Mouse (Mus musculus) liver, embryonic 12.5 days (tissue): ENCODE measurements around the gene Hoxa10. TPM values are rescaled to one million over a fixed set of nuclear protein-coding genes. Genes with fewer than 3 reads are reported as not detected.

Source experiments
- ATAC-seq: fragments of 200-750 bp; cut with Nextera tagmentation; 2 replicates; pipeline ENCODE4 v1.8.0; 2017; ENCODE audit warnings: moderate number of reproducible peaks, mild to moderate bottlenecking, moderate library complexity
- H3K27ac ChIP-seq: fragments of 300-500 bp; sonication (generic); 2 replicates; pipeline ENCODE4 v1.5.1; 2016; ENCODE audit warnings: mild to moderate bottlenecking
- H3K27me3 ChIP-seq: fragments of 300-500 bp; sonication (generic); replicated peaks from 2 replicates; pipeline ENCODE4 v1.6.1; 2016; ENCODE audit warnings: mild to moderate bottlenecking, moderate library complexity
- H3K36me3 ChIP-seq: fragments of 300-500 bp; sonication (generic); 2 replicates; pipeline ENCODE4 v1.6.1; 2016; ENCODE audit warnings: mild to moderate bottlenecking, moderate library complexity
- H3K4me1 ChIP-seq: fragments of 300-500 bp; sonication (generic); 2 replicates; pipeline ENCODE4 v1.6.1; 2016
- H3K4me2 ChIP-seq: fragments of 300-500 bp; sonication (generic); 2 replicates; pipeline ENCODE4 v1.6.1; 2016; ENCODE audit warnings: mild to moderate bottlenecking, moderate library complexity
- H3K4me3 ChIP-seq: fragments of 300-500 bp; sonication (generic); 2 replicates; pipeline ENCODE4 v1.5.1; 2016; ENCODE audit warnings: mild to moderate bottlenecking, moderate library complexity
- H3K9ac ChIP-seq: fragments of 300-500 bp; sonication (generic); 2 replicates; pipeline ENCODE4 v1.6.1; 2016; ENCODE audit warnings: mild to moderate bottlenecking, moderate library complexity
- H3K9me3 ChIP-seq: fragments of 300-500 bp; sonication (generic); replicated peaks from 2 replicates; pipeline ENCODE4 v1.6.1; 2016; ENCODE audit warnings: mild to moderate bottlenecking, moderate library complexity
- WGBS: fragments of 180-500 bp; shearing (Covaris S2); methylation state at CpG from one replicate; pipeline ENCODE4 v1.1.7; 2016; ENCODE audit not compliant: insufficient replicate concordance; 5-methylcytosine and 5-hydroxymethylcytosine counted together
- polyA plus RNA-seq: library from polyadenylated mRNA; unstranded; fragments of >200 nt; fragmentation: Nextera tagmentation; extraction: Ambion mirVana; gene quantifications from 2 replicates; pipeline ENCODE4 v1.2.1, GENCODE M21; 2016

Hoxa10 gene
- polyA plus RNA-seq, 1 experiment from 2014 or later = 0.44 TPM

- H3K4me1 ChIP-seq = peaks cover 7% of the 10 kb centered on the region; the same call in 1 of the 2 replicates
- no peaks in the 10 kb centered on the region for H3K9me3 ChIP-seq
- 2% methylated on average over 27 of the region's 27 CpGs for WGBS
- ATAC-seq = no peak
- H3K9ac ChIP-seq = no peak overlapping the region
- no peak overlapping the region for H3K4me2 ChIP-seq
- H3K36me3 ChIP-seq = no peaks in the 10 kb centered on the region
- H3K27ac ChIP-seq = no peak overlapping the region
- H3K27me3 ChIP-seq = peaks cover 98% of the 10 kb centered on the region
- no peak overlapping the region for H3K4me3 ChIP-seq
These were observed 8.2 kb upstream of the Hoxa10 start for GRCm38 (mm10) chr6:52248638-52249414.

GRCm38 (mm10) chr6:52247766-52248637 lies 7.3 kb upstream of the Hoxa10 start:
- Histone ChIP-seq H3K9me3 (no peaks in the 10 kb centered on the region), H3K9ac (no peak overlapping the region), H3K27me3 (peaks cover 98% of the 10 kb centered on the region), H3K4me1 (peaks cover 7% of the 10 kb centered on the region; the same call in 1 of the 2 replicates), H3K27ac (no peak overlapping the region), H3K36me3 (no peaks in the 10 kb centered on the region), H3K4me2 (no peak overlapping the region), H3K4me3 (no peak overlapping the region)
- WGBS = 4% methylated on average over 23 of the region's 23 CpGs
- no peak for ATAC-seq

- Histone ChIP-seq H3K4me1 (peaks cover 7% of the 10 kb centered on the region; the same call in 1 of the 2 replicates), H3K9ac (no peak overlapping the region), H3K27me3 (peaks cover 98% of the 10 kb centered on the region), H3K27ac (no peak overlapping the region), H3K36me3 (no peaks in the 10 kb centered on the region), H3K9me3 (no peaks in the 10 kb centered on the region), H3K4me3 (no peak overlapping the region), H3K4me2 (no peak overlapping the region)
- ATAC-seq = no peak
- 3% methylated on average over 3 of the region's 3 CpGs for WGBS
These were observed 6.3 kb upstream of the Hoxa10 start for GRCm38 (mm10) chr6:52246916-52247315.

- H3K9ac ChIP-seq = no peak overlapping the region
- no peak overlapping the region for H3K4me2 ChIP-seq
These were observed 5.7 kb upstream of the Hoxa10 start for GRCm38 (mm10) chr6:52246403-52246803.

GRCm38 (mm10) chr6:52245757-52246142 lies 5.1 kb upstream of the Hoxa10 start, which contains the start of gene Hoxa11:
Gene Hoxa11, minus strand, starts transcription at chr6:52245810.
- Histone ChIP-seq H3K36me3 (no peaks in the 10 kb centered on the region), H3K27ac (no peak within 1 kb of the TSS), H3K27me3 (peaks cover 98% of the 10 kb centered on the region), H3K9me3 (no peaks in the 10 kb centered on the region), H3K4me1 (peaks cover 7% of the 10 kb centered on the region; the same call in 1 of the 2 replicates), H3K4me2 (no peak within 1 kb of the TSS), H3K9ac (no peak within 1 kb of the TSS), H3K4me3 (no peak within 1 kb of the TSS)
- no peak for ATAC-seq
- WGBS = 3% methylated on average over 20 of the region's 20 CpGs

More at GRCm38 (mm10) chr6:52246403-52246803, 5.7 kb upstream of the Hoxa10 start:
- no peaks in the 10 kb centered on the region for H3K36me3 ChIP-seq
- WGBS = 1% methylated on average over 26 of the region's 26 CpGs
- no peak for ATAC-seq
- H3K9me3 ChIP-seq = no peaks in the 10 kb centered on the region
- no peak overlapping the region for H3K4me3 ChIP-seq
- no peak overlapping the region for H3K27ac ChIP-seq
- peaks cover 7% of the 10 kb centered on the region; the same call in 1 of the 2 replicates for H3K4me1 ChIP-seq
- peaks cover 98% of the 10 kb centered on the region for H3K27me3 ChIP-seq

GRCm38 (mm10) chr6:52245040-52245756 lies 4.5 kb upstream of the Hoxa10 start:
- Histone ChIP-seq H3K9me3 (no peaks in the 10 kb centered on the region), H3K4me3 (no peak overlapping the region), H3K4me2 (no peak overlapping the region), H3K9ac (no peak overlapping the region), H3K27ac (no peak overlapping the region), H3K4me1 (peaks cover 7% of the 10 kb centered on the region; the same call in 1 of the 2 replicates), H3K27me3 (peaks cover 98% of the 10 kb centered on the region), H3K36me3 (no peaks in the 10 kb centered on the region)
- no peak for ATAC-seq
- 1% methylated on average over 71 of the region's 71 CpGs for WGBS

GRCm38 (mm10) chr6:52244471-52245039 lies 3.9 kb upstream of the Hoxa10 start:
- Histone ChIP-seq H3K9me3 (no peaks in the 10 kb centered on the region), H3K4me3 (no peak overlapping the region), H3K27ac (no peak overlapping the region), H3K36me3 (no peaks in the 10 kb centered on the region), H3K9ac (no peak overlapping the region), H3K27me3 (peaks cover 98% of the 10 kb centered on the region), H3K4me1 (peaks cover 7% of the 10 kb centered on the region; the same call in 1 of the 2 replicates), H3K4me2 (no peak overlapping the region)
- no peak for ATAC-seq
- WGBS = 2% methylated on average over 23 of the region's 23 CpGs

GRCm38 (mm10) chr6:52243681-52244121 lies 3.0 kb upstream of the Hoxa10 start:
- no peak overlapping the region for H3K4me2 ChIP-seq
- peaks cover 7% of the 10 kb centered on the region; the same call in 1 of the 2 replicates for H3K4me1 ChIP-seq
- H3K27ac ChIP-seq = no peak overlapping the region
- H3K4me3 ChIP-seq = no peak overlapping the region
- H3K9ac ChIP-seq = no peak overlapping the region
- ATAC-seq = no peak
- no peaks in the 10 kb centered on the region for H3K9me3 ChIP-seq
- peaks cover 98% of the 10 kb centered on the region for H3K27me3 ChIP-seq
- 1% methylated on average over 12 of the region's 12 CpGs for WGBS
- H3K36me3 ChIP-seq = no peaks in the 10 kb centered on the region

GRCm38 (mm10) chr6:52242801-52243332 lies 2.2 kb upstream of the Hoxa10 start:
- 8% methylated on average over 4 of the region's 4 CpGs for WGBS
- no peak overlapping the region for H3K9ac ChIP-seq
- no peak overlapping the region for H3K27ac ChIP-seq
- H3K4me1 ChIP-seq = peaks cover 7% of the 10 kb centered on the region; the same call in 1 of the 2 replicates
- H3K4me3 ChIP-seq = no peak overlapping the region
- no peaks in the 10 kb centered on the region for H3K36me3 ChIP-seq
- H3K4me2 ChIP-seq = no peak overlapping the region
- no peaks in the 10 kb centered on the region for H3K9me3 ChIP-seq
- no peak for ATAC-seq
- H3K27me3 ChIP-seq = peaks cover 98% of the 10 kb centered on the region

- no peaks in the 10 kb centered on the region for H3K9me3 ChIP-seq
- H3K27ac ChIP-seq = no peak overlapping the region
- WGBS = 4% methylated on average over 9 of the region's 9 CpGs
- peaks cover 99% of the 10 kb centered on the region for H3K27me3 ChIP-seq
- no peak overlapping the region for H3K4me2 ChIP-seq
- H3K9ac ChIP-seq = no peak overlapping the region
- peaks cover 7% of the 10 kb centered on the region; the same call in 1 of the 2 replicates for H3K4me1 ChIP-seq
- no peak for ATAC-seq
- H3K4me3 ChIP-seq = no peak overlapping the region
- no peaks in the 10 kb centered on the region for H3K36me3 ChIP-seq
These were observed 457 bp upstream of the Hoxa10 start for GRCm38 (mm10) chr6:52241001-52241621.
